Mouse (Mus musculus) limb, embryonic 12.5 days (tissue): ENCODE results near the gene Trappc2l. TPM values are rescaled to one million over a fixed set of nuclear protein-coding genes. Genes with fewer than 3 reads are reported as not detected.
A peak's percentile ranks its signal among the peaks of the same experiment; 100 is the strongest.

Source experiments
- ATAC-seq: fragments of 200-750 bp; cut with Nextera tagmentation; 2 replicates; pipeline ENCODE4 v1.8.0; 2017; ENCODE audit warnings: low read depth, moderate TSS enrichment; ENCODE audit not compliant: insufficient number of reproducible peaks, insufficient read depth, low FRiP score, low TSS enrichment
- H3K27ac ChIP-seq: fragments of 300-500 bp; sonication (generic); 2 replicates; pipeline ENCODE4 v1.5.1; 2016; ENCODE audit warnings: mild to moderate bottlenecking, moderate library complexity
- H3K27me3 ChIP-seq: fragments of 300-500 bp; sonication (generic); 2 replicates; pipeline ENCODE4 v1.6.1; 2016; ENCODE audit warnings: mild to moderate bottlenecking, moderate library complexity
- H3K36me3 ChIP-seq: fragments of 300-500 bp; sonication (generic); 2 replicates; pipeline ENCODE4 v1.6.1; 2016; ENCODE audit warnings: mild to moderate bottlenecking, moderate library complexity
- H3K4me1 ChIP-seq: fragments of 300-500 bp; sonication (generic); replicated peaks from 2 replicates; pipeline ENCODE4 v1.6.1; 2016
- H3K4me2 ChIP-seq: fragments of 300-500 bp; sonication (generic); 2 replicates; pipeline ENCODE4 v1.6.1; 2016; ENCODE audit warnings: mild to moderate bottlenecking, moderate library complexity
- H3K4me3 ChIP-seq: fragments of 300-500 bp; sonication (generic); replicated peaks from 2 replicates; pipeline ENCODE4 v1.5.1; 2016; ENCODE audit warnings: mild to moderate bottlenecking
- H3K9ac ChIP-seq: fragments of 300-500 bp; sonication (generic); replicated peaks from 2 replicates; pipeline ENCODE4 v1.6.1; 2016; ENCODE audit warnings: mild to moderate bottlenecking, moderate library complexity
- H3K9me3 ChIP-seq: fragments of 300-500 bp; sonication (generic); 2 replicates; pipeline ENCODE4 v1.6.1; 2016; ENCODE audit warnings: mild to moderate bottlenecking, moderate library complexity
- WGBS: fragments of 180-500 bp; shearing (Covaris S2); methylation state at CpG from one replicate; pipeline ENCODE4 v1.1.7; 2016; 5-methylcytosine and 5-hydroxymethylcytosine counted together
- polyA plus RNA-seq: library from polyadenylated mRNA; unstranded; fragments of >200 nt; fragmentation: Nextera tagmentation; extraction: Ambion mirVana; gene quantifications from 2 replicates; pipeline ENCODE4 v1.2.1, GENCODE M21; 2016

Trappc2l gene
- polyA plus RNA-seq, 1 experiment from 2014 or later, result 39.0 TPM

DNA sequence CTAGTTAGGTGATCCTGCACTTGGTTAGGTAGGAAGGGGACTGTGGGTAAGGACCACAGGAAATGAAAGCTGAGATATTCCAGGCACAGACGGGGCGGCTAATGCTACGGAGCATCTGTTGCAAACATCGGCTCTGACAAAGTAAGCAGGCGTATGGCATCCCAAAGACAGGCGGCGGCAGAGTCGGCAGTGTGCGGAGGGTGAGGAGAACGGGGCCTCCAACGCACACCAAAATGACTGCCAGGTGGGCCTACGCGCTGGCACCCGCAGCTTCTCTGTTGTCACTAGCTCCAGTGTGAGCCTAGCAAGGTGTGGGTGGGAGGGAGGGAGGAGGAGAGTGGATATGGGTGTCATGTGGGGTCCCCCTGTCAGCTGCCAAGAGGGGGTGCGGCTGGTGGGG, 30.0 kb downstream of the Trappc2l start:
- WGBS, result 60% methylated on average over 15 of the region's 15 CpGs

DNA sequence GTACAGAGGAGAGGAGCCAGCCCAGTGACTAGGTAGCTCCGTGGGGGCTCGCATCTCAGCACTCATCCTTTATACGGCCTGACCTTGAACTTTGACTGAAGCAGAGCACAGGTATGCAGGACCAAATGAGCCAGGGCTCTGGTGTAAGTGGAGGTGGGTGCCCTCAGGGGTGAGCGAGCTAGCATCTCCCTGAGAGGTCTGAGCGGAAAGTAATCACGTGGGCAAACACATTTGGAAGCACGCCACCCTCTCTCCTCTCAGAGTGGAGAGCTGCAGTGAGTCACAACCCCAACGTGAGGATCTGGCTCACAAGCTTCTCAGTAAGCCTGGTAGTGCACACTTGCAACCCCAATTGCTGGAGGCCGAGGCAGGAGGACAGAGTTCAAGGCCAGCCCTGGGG, 30.6 kb downstream of the Trappc2l start:
- H3K4me1 ChIP-seq, result peaks cover 34% of the 10 kb centered on the region
- H3K9ac ChIP-seq, result no peak overlapping the region

More for the DNA sequence above, 30.0 kb downstream of the Trappc2l start:
- Histone ChIP-seq H3K27me3 (0 out of 2 replicates have a peak, but pooled peaks cover 5% of the 10 kb centered on the region), H3K9ac (no peak overlapping the region), H3K4me3 (no peak overlapping the region), H3K9me3 (no peaks in the 10 kb centered on the region), H3K4me1 (peaks cover 40% of the 10 kb centered on the region), H3K36me3 (0 out of 2 replicates have a peak, but pooled peaks cover 9% of the 10 kb centered on the region), H3K27ac (peak overlapping the region; percentile 42; the same call in 1 of the 2 replicates), H3K4me2 (no peak overlapping the region)
- no peak for ATAC-seq

DNA sequence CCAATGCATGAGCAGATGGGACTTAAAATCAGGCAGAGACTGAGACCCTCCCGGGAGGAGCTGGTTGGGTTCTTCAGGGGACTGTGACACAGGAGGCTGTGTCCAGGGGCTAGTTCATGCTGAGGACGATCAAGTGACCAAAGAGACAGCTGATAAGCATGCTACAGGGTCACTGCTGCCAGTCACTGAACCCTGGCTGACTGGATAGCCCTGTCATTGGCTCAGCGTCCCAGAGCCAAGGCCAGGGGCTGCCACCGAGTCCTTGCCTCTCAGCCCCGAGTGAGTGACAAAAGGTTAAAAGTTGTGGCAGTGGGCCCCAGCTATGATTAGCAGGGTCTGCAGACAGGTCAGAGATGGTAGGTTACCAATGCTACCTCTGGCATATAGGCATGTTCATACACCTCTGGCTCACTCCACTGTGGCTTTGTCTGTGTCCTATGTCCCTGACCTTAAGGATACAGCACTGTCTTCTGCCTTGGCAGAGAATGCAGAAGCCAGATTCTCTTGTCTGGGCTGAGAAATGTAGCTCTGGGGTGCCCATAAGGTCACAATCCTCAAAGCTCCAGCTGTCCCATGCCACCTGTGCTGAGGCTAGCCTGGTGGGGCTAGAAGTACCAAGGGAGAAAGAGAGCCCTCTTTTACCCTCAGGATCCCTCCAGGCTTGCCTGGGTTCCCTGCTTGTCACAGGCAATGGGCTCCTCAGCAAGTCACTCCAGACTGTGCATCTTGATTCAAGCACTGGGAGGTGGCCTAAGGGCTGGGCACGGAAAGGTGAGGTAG, 32.9 kb downstream of the Trappc2l start:
- no peak for ATAC-seq
- H3K27ac ChIP-seq, result no peak overlapping the region
- 80% methylated on average over 6 of the region's 6 CpGs for WGBS
- H3K4me2 ChIP-seq, result no peak overlapping the region
- H3K4me3 ChIP-seq, result no peak overlapping the region
- peaks cover 38% of the 10 kb centered on the region for H3K4me1 ChIP-seq
- no peak overlapping the region for H3K9ac ChIP-seq
- H3K36me3 ChIP-seq, result 0 out of 2 replicates have a peak, but pooled peaks cover 9% of the 10 kb centered on the region
- no peaks in the 10 kb centered on the region for H3K9me3 ChIP-seq
- 0 out of 2 replicates have a peak, but pooled peaks cover 5% of the 10 kb centered on the region for H3K27me3 ChIP-seq

More for the DNA sequence above, 30.6 kb downstream of the Trappc2l start:
- Histone ChIP-seq H3K27ac (no peak overlapping the region), H3K9me3 (no peaks in the 10 kb centered on the region), H3K4me2 (no peak overlapping the region), H3K27me3 (0 out of 2 replicates have a peak, but pooled peaks cover 5% of the 10 kb centered on the region), H3K4me3 (no peak overlapping the region), H3K36me3 (0 out of 2 replicates have a peak, but pooled peaks cover 9% of the 10 kb centered on the region)
- WGBS, result 77% methylated on average over 9 of the region's 9 CpGs
- ATAC-seq, result no peak

DNA sequence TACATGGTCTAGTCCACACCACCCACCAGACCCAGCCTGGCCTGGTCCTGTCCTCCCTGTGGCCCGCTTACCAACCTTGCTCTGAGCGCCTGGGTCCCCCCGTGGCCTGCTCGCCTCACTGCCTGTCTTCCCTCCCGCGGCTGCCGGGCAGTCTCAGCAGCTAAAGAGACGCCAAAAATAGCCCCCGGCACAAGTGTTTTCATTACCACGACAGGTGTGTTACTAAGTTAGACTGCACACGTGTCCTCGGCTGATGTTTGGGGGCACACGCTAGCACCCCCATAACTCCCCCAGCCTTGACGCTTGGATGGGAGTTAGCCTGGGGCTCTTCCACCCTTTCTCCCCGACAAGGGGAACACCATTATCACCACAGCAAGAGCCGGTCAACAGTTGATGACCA, 34.9 kb downstream of the Trappc2l start:
- Histone ChIP-seq H3K9me3 (no peaks in the 10 kb centered on the region), H3K36me3 (0 out of 2 replicates have a peak, but pooled peaks cover 9% of the 10 kb centered on the region), H3K4me2 (no peak overlapping the region), H3K27ac (no peak overlapping the region), H3K4me3 (no peak overlapping the region), H3K9ac (no peak overlapping the region), H3K4me1 (peaks cover 38% of the 10 kb centered on the region), H3K27me3 (peaks cover 5% of the 10 kb centered on the region; the same call in 1 of the 2 replicates)
- ATAC-seq, result no peak
- WGBS, result 87% methylated on average over 16 of the region's 16 CpGs

DNA sequence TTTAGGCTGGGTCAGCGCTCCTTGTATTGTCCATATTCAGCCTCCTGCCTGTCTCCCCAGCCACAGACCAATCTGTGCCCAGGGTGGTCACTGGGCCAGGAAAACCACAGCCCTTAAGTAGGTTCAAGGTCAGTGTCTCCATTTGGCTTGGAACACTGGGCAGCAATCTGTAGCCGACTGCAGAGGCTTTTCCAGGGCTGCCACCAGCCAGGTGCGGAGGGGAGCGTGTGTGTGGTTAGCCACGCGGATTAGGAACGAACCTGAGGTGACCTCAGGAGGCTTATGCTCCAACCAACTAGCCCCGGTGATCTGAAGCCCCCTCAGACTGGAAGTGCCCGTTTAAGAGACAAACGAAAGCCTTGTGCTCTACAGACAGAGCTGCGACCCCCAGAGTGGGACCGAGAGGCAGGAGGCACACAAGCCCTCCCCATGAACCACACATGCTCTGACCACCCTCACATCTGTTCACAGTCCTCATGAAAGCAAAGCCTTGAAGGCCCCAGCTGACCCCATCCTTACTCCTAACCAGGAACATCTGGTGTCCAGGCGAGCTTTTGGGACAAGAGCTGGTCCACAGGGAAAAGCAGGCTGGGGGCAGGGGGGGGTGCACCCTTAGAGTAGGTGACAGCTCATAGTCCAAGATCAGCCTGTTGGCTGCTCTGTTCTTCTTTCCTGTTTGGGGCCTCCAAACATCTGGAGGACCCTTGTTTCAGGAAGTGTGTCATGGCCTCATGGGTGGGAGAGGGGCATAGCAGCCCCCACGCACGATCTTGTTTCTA, 36.9 kb downstream of the Trappc2l start:
- Histone ChIP-seq H3K27me3 (peaks cover 5% of the 10 kb centered on the region; the same call in 1 of the 2 replicates), H3K27ac (no peak overlapping the region; the same call in 1 of the 2 replicates), H3K4me2 (no peak overlapping the region), H3K36me3 (no peaks in the 10 kb centered on the region), H3K4me1 (peaks cover 58% of the 10 kb centered on the region), H3K9me3 (no peaks in the 10 kb centered on the region), H3K4me3 (no peak overlapping the region), H3K9ac (no peak overlapping the region)
- ATAC-seq, result no peak
- WGBS, result 31% methylated on average over 15 of the region's 15 CpGs

GRCm38 (mm10) chr8:122651326-122651921, 40.0 kb downstream of the Trappc2l start:
- Histone ChIP-seq H3K27ac (no peak overlapping the region), H3K27me3 (no peaks in the 10 kb centered on the region; the same call in 1 of the 2 replicates), H3K36me3 (no peaks in the 10 kb centered on the region), H3K9me3 (no peaks in the 10 kb centered on the region), H3K4me2 (no peak overlapping the region), H3K9ac (no peak overlapping the region), H3K4me1 (peaks cover 72% of the 10 kb centered on the region), H3K4me3 (no peak overlapping the region)
- WGBS, result 66% methylated on average over 16 of the region's 16 CpGs
- 0 out of 2 replicates have a peak, but pooled peaks have one; percentile 37 for ATAC-seq

DNA sequence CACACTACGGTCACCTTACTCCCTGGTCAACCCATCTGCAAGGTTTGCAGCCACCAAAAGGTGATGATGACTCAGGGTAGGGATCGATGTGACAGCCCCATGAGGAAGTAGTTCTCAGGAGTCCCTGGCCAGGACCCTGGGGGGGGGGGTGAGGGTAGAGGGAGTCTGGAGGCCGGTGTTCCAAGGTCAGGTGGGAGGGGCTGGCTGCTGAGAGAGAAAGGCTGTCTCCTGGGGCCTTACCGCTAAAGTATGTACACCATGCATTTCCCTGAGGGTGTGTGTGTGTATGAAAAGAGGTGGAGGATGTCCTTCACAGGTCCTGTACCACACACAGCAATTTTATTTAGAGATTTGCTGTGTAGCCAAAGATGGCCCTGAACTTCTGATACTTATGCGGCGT, 41.2 kb downstream of the Trappc2l start:
- no peak overlapping the region for H3K9ac ChIP-seq
- no peak overlapping the region for H3K27ac ChIP-seq
- H3K4me3 ChIP-seq, result no peak overlapping the region
- H3K4me2 ChIP-seq, result no peak overlapping the region
- peaks cover 80% of the 10 kb centered on the region for H3K4me1 ChIP-seq
- H3K27me3 ChIP-seq, result no peaks in the 10 kb centered on the region; the same call in 1 of the 2 replicates
- H3K9me3 ChIP-seq, result no peaks in the 10 kb centered on the region
- H3K36me3 ChIP-seq, result no peaks in the 10 kb centered on the region
- 62% methylated on average over 6 of the region's 6 CpGs for WGBS
- ATAC-seq, result no peak

DNA sequence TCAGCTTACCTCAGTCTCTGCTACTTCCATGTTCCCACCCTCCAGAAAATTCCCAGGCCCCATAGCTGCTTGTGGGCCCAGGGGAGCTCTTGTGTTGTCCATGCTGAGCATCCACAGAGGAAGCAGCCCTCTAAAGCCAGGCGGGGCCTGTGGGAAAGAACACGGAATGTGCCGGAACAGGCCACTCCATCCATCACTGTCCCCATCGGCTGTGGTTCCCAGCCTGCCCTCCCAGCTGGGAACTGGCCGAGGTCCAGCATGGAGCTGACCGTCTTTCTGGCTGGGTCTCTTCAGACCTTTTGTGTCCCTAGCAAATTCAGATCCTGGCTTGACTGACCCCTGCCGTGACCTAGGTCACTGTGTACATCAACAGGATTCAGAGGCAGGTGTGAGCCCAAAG, 43.3 kb downstream of the Trappc2l start:
- 54% methylated on average over 7 of the region's 7 CpGs for WGBS

GRCm38 (mm10) chr8:122656056-122656999, 44.9 kb downstream of the Trappc2l start:
- Histone ChIP-seq H3K27me3 (no peaks in the 10 kb centered on the region; the same call in 1 of the 2 replicates), H3K9me3 (no peaks in the 10 kb centered on the region), H3K36me3 (no peaks in the 10 kb centered on the region), H3K9ac (no peak overlapping the region), H3K4me2 (no peak overlapping the region), H3K27ac (no peak overlapping the region), H3K4me3 (no peak overlapping the region), H3K4me1 (peaks cover 81% of the 10 kb centered on the region)
- WGBS, result 87% methylated on average over 13 of the region's 13 CpGs
- no peak for ATAC-seq

More for the DNA sequence above, 43.3 kb downstream of the Trappc2l start:
- no peaks in the 10 kb centered on the region for H3K9me3 ChIP-seq
- no peaks in the 10 kb centered on the region for H3K36me3 ChIP-seq
- H3K4me1 ChIP-seq, result peaks cover 81% of the 10 kb centered on the region
- H3K27me3 ChIP-seq, result no peaks in the 10 kb centered on the region; the same call in 1 of the 2 replicates
- no peak overlapping the region for H3K9ac ChIP-seq
- no peak overlapping the region for H3K27ac ChIP-seq
- no peak overlapping the region for H3K4me2 ChIP-seq
- ATAC-seq, result no peak
- no peak overlapping the region for H3K4me3 ChIP-seq

DNA sequence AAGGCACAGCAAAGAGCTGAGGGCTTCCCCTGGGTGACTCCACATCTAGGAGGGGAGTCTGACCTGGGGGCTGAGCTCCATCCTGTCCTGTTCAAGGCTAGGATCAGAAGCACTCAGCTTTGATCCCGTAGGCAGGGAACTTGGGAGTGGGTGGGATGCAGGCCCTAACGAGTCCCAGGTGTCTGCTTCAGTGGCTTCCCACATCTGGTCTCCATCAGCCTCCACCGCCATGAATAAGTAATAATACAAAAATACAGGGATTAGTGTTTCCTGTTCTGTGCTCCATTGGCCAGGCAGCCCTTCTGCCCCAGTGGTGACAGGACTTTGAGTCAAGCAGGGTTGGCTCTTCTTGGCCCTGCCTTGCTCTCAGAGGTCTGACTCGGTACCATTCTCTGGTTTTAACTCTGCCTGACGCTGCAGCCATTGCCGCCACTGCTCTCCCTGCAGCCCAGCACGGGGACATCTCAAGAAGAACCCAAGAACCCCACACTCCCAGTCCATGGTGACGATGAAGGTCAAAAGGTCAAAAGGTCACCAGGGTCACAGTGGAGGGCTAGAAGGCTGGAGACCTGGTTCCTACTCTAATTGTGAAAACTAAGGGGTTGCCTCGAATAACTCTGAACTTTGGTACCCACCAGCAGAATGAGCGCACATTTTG, 46.8 kb downstream of the Trappc2l start:
- H3K27ac ChIP-seq, result peak overlapping the region; percentile 89
- ATAC-seq, result peak; percentile 50; the same call in 1 of the 2 replicates

More for the DNA sequence above, 46.8 kb downstream of the Trappc2l start:
- Histone ChIP-seq H3K27me3 (no peaks in the 10 kb centered on the region), H3K4me1 (peaks cover 82% of the 10 kb centered on the region), H3K9me3 (no peaks in the 10 kb centered on the region), H3K4me3 (no peak overlapping the region), H3K36me3 (no peaks in the 10 kb centered on the region), H3K4me2 (peak overlapping the region; percentile 41), H3K9ac (no peak overlapping the region; the same call in 1 of the 2 replicates)
- 12% methylated on average over 10 of the region's 10 CpGs for WGBS
